Mouse (Mus musculus): ENCODE data around the gene Crhbp.

Crhbp gene

DNA sequence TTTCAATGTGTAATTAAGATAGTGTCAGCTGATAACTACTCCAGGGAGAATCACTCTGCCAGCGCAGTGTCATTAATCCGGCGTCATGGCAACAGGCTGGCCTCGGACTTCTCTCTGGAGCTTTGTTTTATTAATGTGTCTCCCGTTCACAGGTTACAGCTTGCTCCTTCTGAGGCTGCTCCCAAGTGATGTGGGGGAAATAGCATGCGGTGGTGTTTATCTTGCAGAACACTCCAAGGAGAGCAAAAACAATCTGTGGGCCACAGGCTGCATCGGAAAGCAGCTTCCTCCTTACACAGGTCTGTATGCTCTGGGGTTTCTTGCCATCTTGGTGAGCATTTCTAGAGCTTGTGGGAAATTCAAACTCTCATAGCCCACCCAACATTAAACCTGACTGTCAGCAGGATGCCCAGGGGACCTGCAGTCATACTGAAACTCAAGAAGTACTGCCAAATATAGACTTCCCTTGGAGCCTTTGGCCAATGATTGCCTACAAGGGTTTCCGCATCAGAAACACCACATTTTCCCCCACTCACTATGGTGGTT, 25.4 kb downstream of the Crhbp start:
- in situ Hi-C loops (cut with MboI, MseI): no loop called here

DNA sequence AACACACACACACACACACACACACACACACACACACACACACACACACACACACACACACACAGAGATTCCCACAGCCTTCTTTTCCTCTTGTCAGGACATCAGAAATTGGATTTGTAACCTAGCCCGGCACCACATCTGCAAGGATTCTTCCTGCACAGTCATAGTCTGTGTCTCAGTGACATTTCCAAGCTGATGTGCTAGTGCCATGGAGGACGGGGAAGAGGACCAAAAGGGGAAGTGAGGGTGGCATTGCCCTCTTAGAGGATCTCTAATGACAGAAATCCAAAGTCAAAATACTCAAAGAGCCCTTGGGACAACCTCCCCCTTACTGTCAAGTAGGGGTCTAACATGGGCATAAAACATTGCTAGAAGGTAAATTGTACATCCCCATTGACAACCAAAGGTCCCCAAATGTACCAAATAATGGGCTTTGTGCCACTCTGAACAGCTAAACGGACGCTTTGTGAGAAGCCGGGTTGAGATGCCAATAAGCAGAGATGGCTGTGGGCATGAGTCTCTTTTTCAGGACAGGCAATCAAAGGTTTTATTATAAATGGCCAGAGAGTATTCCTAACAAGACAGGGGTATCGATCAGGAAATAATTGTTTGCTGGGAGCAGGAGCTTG, 26.0 kb downstream of the Crhbp start:
- in situ Hi-C loops (cut with MboI, MseI): no loop called here

GRCm38 (mm10) chr13:95412257-95412656, 32.5 kb downstream of the Crhbp start:
- in situ Hi-C loops (cut with MboI, MseI): no loop called here

DNA sequence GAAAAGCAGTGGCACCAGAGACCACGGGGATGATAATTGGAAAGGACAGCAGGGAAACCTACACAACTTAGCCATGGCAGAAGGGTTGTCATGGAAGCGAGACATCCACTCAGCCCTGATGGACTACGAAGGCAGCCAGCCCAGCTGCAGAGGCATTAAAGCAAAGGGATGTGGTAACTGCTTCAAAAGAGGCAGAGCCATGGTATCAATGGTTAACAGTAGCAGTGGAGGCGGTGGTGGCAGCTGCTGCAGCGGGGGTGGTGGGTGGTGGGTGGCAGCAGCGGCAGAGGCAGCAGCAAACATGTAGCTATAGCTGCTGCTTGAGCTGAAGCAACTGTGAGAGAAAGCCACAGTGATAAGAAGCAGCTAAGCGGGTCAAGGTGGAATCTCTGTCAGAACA, 51.5 kb downstream of the Crhbp start:
- in situ Hi-C loops (cut with MboI, MseI): loop anchor here (5.0 kb wide), 1 partner anchor 79 kb away; no protein-coding TSS in a partner anchor

DNA sequence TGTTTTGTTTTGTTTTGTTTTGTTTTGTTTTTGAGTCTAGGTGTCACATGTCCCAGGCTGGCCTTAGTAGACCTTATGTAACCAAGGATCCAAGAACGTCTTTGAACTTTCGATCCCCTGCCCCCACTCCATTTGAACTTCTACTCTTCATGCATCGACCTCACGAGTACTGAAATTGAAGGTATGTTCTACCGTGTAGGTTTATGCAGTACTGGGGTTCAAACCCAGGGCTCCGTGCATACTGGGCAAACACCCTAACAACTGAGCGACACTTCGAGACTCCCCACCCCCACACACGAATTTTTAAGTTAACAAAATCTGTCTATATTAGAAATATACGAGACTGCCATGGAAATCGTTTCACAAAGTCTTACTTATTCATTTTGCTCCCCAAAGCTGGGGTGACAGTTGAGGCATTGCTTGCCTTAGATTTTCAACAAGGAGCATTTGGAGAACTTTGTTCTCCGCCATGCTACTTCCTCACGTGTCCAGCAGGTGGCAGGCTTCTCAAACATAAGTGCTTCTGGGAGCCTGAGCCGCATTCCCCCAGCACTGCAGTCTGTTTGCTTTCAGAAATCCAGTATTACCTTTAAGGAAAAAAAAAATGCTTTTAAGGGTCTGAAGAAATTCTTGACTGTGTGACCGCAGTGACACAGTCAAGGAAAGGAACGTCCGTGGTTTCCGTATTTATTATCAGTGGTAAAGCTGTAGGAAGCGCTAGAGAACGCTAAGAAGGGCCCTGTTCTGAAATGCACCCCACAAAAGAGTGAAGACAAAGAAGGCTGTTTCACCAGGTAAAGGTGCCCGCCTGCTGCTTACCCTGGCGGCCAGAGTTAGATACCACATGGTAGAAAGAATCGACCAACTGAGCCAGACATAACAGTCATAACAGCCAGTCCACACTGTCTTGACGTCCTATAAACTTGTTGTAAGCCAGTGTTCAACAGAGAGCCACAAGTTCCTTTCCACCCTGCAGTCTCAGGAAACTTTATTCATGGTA, 54.6 kb downstream of the Crhbp start:
- in situ Hi-C loops (cut with MboI, MseI): loop anchor here (5.0 kb wide), 1 partner anchor 82 kb away; no protein-coding TSS in a partner anchor

DNA sequence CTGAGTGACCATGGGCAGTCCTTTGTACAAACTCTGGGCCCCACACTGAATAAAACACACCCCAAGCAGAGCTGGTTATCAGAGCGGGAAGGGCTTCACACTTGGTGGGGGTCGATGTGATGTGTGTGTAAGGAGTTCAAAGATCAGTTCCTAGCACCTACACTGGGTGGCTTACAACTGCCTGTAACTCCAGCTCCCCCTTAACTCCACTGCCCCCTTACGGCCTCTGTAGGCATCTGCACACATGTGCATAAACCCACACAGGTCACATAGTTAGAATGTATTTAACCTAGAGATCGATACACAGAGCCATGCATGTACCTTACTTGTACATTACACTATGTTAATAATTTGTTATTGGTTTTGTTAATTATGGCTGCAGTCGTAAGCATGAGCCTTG, 56.5 kb downstream of the Crhbp start:
- in situ Hi-C loops (cut with MboI, MseI): no loop called here

DNA sequence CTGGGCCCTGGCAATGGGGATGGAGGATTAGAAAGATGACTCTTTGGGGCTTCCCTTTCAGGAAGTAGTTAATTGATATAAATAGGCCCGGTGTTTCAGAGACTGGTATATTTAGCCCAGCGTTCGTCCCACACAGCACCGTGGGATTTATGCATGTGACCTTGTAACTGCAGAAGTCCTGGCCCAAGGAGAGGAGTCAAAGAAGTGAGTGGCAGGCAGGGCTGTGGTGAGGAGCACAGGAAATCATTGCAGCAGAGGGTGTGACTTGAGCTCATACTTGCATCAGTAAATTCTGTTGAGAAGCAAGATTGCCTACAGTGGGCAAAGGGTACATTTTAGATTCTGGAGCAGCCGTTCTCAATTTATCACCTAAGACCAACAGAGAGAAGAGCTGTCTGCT, 62.3 kb downstream of the Crhbp start:
- in situ Hi-C loops (cut with MboI, MseI): no loop called here

Data from regulatory T cell (primary cell).